In the genomic region with DNA sequence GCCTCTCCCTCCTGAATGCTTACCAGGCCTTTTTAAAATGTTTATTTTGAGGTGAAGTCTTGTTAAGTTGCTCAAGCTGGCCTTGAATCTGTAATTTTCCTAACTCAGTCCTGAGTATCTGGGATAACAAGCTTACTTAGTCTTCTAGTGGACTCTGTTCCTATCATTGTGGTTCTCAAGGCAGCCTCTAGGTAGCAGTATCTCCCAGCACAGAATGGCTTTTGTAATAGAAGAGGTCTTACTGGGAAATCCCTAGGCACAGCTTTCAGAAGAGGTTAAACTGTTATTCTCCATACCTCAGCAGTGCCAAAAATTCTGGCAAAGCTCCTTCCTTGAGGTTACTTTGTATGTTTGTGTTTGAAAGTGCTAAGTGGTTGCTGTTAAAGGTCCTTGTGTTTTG, we compare ENCODE assay signal across 20 mouse cellular contexts. TPM values are rescaled to one million over a fixed set of nuclear protein-coding genes. Genes with fewer than 3 reads are reported as not detected.
A peak's percentile ranks its signal among the peaks of the same experiment; 100 is the strongest.
DNase-seq lines count a peak whose midpoint lies in the region; ATAC-seq and TF ChIP-seq lines count a peak whose summit lies in the region.
"Had no signal": no experiment of that assay in that cellular context is flagged by ENCODE, and none has a peak within 500 bp of the region (broad histone marks: within the 10 kb centered on the region; RNA-seq: fewer than 3 reads in every experiment).

No protein-coding gene starts in this region.

- DNase-seq in cerebellum, adult 2 months, result peak in 1 of 2 experiments; percentile 31
- no peak for DNase-seq in cerebellum, postnatal 4 days (ENCODE audit: low spot score in 2 of 2)
- DNase-seq in heart, adult 2 months, result no peak
- DNase-seq in heart, adult 9 months (ENCODE audit: low spot score in 2 of 2), result no peak
- no peak for DNase-seq in liver, embryonic 14.5 days (ENCODE audit: low read depth in 3 of 3, low spot score in 3 of 3)
- no peak for DNase-seq in liver
- DNase-seq in adipocyte (ENCODE audit: low spot score), result peak; percentile 55
- no peak for DNase-seq in neural tube, embryonic 10.5 days (ENCODE audit: extremely low spot score, low spot score)
- DNase-seq: adrenal gland, postnatal 10 days; cerebellum, adult 11 months; kidney, postnatal 36 days; right cerebral cortex, adult 18-20 months; thymus, postnatal 14 days had no signal

- no peaks in the 10 kb centered on the region for H3K4me1 ChIP-seq in cerebellum, adult 2 months (ENCODE audit: control insufficient read depth, insufficient read depth, low read length)
- H3K4me1 ChIP-seq in heart, adult 2 months (ENCODE audit: control insufficient read depth, insufficient read depth, low read length), result no peaks in the 10 kb centered on the region
- H3K4me1 ChIP-seq in liver, embryonic 14.5 days (replicated peaks; ENCODE audit: control insufficient read depth in 2 of 2, insufficient read depth in 2 of 2, low read length in 1 of 2), result no peaks in the 10 kb centered on the region
- H3K4me1 ChIP-seq: heart, embryonic 12.5 days; hindbrain, embryonic 15.5 days had no signal

- H3K36me3 ChIP-seq in heart, adult 2 months (ENCODE audit: control insufficient read depth, insufficient read depth, low read length), result no peaks in the 10 kb centered on the region
- peaks cover 87% of the 10 kb centered on the region for H3K36me3 ChIP-seq in liver, embryonic 14.5 days (replicated peaks; ENCODE audit: control insufficient read depth, insufficient read depth, low read depth)

- no peaks in the 10 kb centered on the region for H3K9me3 ChIP-seq in liver, embryonic 14.5 days (ENCODE audit: control insufficient read depth, low read length)
- H3K9me3 ChIP-seq: heart, embryonic 12.5 days; hindbrain, embryonic 15.5 days; megakaryocyte, embryonic 14.5 days had no signal

- intact Hi-C loops in heart, adult 2 months (cut with DNase I), result no loop called here

- peak; percentile 45; the same call in 1 of the 2 replicates for TF ChIP-seq CTCF in cerebellum, adult 2 months (IDR thresholded peaks at IDR 0.05; ENCODE audit: borderline replicate concordance, insufficient read depth, low read depth, low read length)
- peak; percentile 49 for TF ChIP-seq CTCF in heart, adult 2 months (IDR thresholded peaks at IDR 0.05)
- TF ChIP-seq CTCF in liver, embryonic 14.5 days (IDR thresholded peaks at IDR 0.05; ENCODE audit: low read depth), result peak; percentile 9; the same call in 1 of the 2 replicates

- ATAC-seq in liver, embryonic 14.5 days (ENCODE audit: insufficient read depth), result no peak

- H3K4me3 ChIP-seq in cerebellum, adult 2 months (replicated peaks; ENCODE audit: insufficient read depth, low read depth, low read length), result no peak overlapping the region
- no peak overlapping the region for H3K4me3 ChIP-seq in heart, adult 2 months
- H3K4me3 ChIP-seq in liver, embryonic 14.5 days (ENCODE audit: insufficient read depth in 1 of 2, low read depth in 2 of 2, low read length in 2 of 2), result no peak overlapping the region
- H3K4me3 ChIP-seq: erythroblast, embryonic 14.5 days; heart, embryonic 12.5 days; hindbrain, embryonic 15.5 days had no signal

- no peaks in the 10 kb centered on the region for H3K79me2 ChIP-seq in heart, adult 2 months (replicated peaks; ENCODE audit: control insufficient read depth, insufficient read depth, low read length)

- H3K27me3 ChIP-seq in cerebellum, adult 2 months (ENCODE audit: control insufficient read depth, insufficient read depth, low read length), result no peaks in the 10 kb centered on the region
- no peaks in the 10 kb centered on the region for H3K27me3 ChIP-seq in heart, adult 2 months (ENCODE audit: control insufficient read depth, insufficient read depth, low read length)
- no peaks in the 10 kb centered on the region for H3K27me3 ChIP-seq in liver, embryonic 14.5 days (ENCODE audit: control insufficient read depth, insufficient read depth, low read length)
- H3K27me3 ChIP-seq: heart, embryonic 12.5 days; hindbrain, embryonic 15.5 days; megakaryocyte, embryonic 14.5 days had no signal

- no peak overlapping the region for H3K9ac ChIP-seq in heart, adult 2 months (ENCODE audit: low read depth, low read length)
- no peak overlapping the region for H3K9ac ChIP-seq in liver, embryonic 14.5 days (replicated peaks)
- H3K9ac ChIP-seq: heart, embryonic 12.5 days; hindbrain, embryonic 15.5 days had no signal

- no peak for TF ChIP-seq POLR2A in cerebellum, adult 2 months (IDR thresholded peaks at IDR 0.05; ENCODE audit: borderline replicate concordance, insufficient read depth, low read length)
- TF ChIP-seq POLR2A in heart, adult 2 months (IDR thresholded peaks at IDR 0.05; ENCODE audit: insufficient read depth, low read depth, low read length), result no peak

- H3K27ac ChIP-seq in cerebellum, adult 2 months (ENCODE audit: insufficient read depth, low read length), result no peak overlapping the region
- H3K27ac ChIP-seq in heart, adult 2 months, result no peak overlapping the region
- no peak overlapping the region for H3K27ac ChIP-seq in liver, embryonic 14.5 days
- H3K27ac ChIP-seq: hindbrain, embryonic 15.5 days had no signal

- no peak overlapping the region for H3K4me2 ChIP-seq in liver, embryonic 14.5 days (ENCODE audit: low read depth)
- H3K4me2 ChIP-seq: heart, embryonic 12.5 days; hindbrain, embryonic 15.5 days had no signal

- TF ChIP-seq EP300 in heart, adult 2 months (IDR thresholded peaks at IDR 0.05; ENCODE audit: insufficient read depth, low read depth, low read length), result no peak
- TF ChIP-seq EP300 in liver, embryonic 14.5 days (IDR thresholded peaks at IDR 0.05; ENCODE audit: low read depth), result no peak

RNA-seq across cellular contexts. Expression of a gene that starts 13.6 kb away (rescaled TPM):
- polyA plus RNA-seq in cerebellum, adult 2 months (2012; rRNA removed), result 21.2 and 21.5 TPM in 2 replicates
- 10 to 100 TPM in 1 of 2 experiments, 1 to 10 TPM in 1; 8.9 to 11.0 TPM for total RNA-seq in heart, adult 2 months (2021)
- polyA plus RNA-seq in heart, adult 2 months (2012; rRNA removed), result 22.4 and 22.7 TPM in 2 replicates
- polyA plus RNA-seq in liver, embryonic 14.5 days (2012; rRNA removed), result 16.9 and 18.4 TPM in 2 replicates
- polyA plus RNA-seq in liver, embryonic 14.5 days (2014; fragmentation: Nextera tagmentation; extraction: Ambion mirVana), result 18.1 and 19.8 TPM in 2 replicates

RNA-seq across cellular contexts. Expression of a gene that starts 14.1 kb away (rescaled TPM):
- polyA plus RNA-seq in cerebellum, adult 2 months (2012; rRNA removed), result 207 TPM in 2 replicates
- 100 to 1,000 TPM; 144 to 159 TPM for total RNA-seq in heart, adult 2 months (2021)
- 83.7 and 133 TPM in 2 replicates for polyA plus RNA-seq in heart, adult 2 months (2012; rRNA removed)
- 102 and 162 TPM in 2 replicates for polyA plus RNA-seq in liver, embryonic 14.5 days (2012; rRNA removed)
- polyA plus RNA-seq in liver, embryonic 14.5 days (2014; fragmentation: Nextera tagmentation; extraction: Ambion mirVana), result 285 and 290 TPM in 2 replicates

RNA-seq across cellular contexts. Expression of a gene that starts 33.6 kb away (rescaled TPM):
- 35.3 and 38.8 TPM in 2 replicates for polyA plus RNA-seq in cerebellum, adult 2 months (2012; rRNA removed)
- 10 to 100 TPM in 1 of 2 experiments, 1 to 10 TPM in 1; 8.1 to 13.6 TPM for total RNA-seq in heart, adult 2 months (2021)
- polyA plus RNA-seq in heart, adult 2 months (2012; rRNA removed), result 13.1 and 13.9 TPM in 2 replicates
- polyA plus RNA-seq in liver, embryonic 14.5 days (2012; rRNA removed), result 14.8 and 16.9 TPM in 2 replicates
- 16.9 and 17.7 TPM in 2 replicates for polyA plus RNA-seq in liver, embryonic 14.5 days (2014; fragmentation: Nextera tagmentation; extraction: Ambion mirVana)

RNA-seq across cellular contexts. Expression of a gene that starts 37.4 kb away (rescaled TPM):
- 32.9 and 33.8 TPM in 2 replicates for polyA plus RNA-seq in cerebellum, adult 2 months (2012; rRNA removed)
- under 1 TPM in 1 of 2 experiments, not detected in 1; 0.02 TPM for total RNA-seq in heart, adult 2 months (2021)
- 0.02 and 0.03 TPM in 2 replicates for polyA plus RNA-seq in heart, adult 2 months (2012; rRNA removed)
- polyA plus RNA-seq in liver, embryonic 14.5 days (2012; rRNA removed), result 0.02 TPM in 1 of 2 replicates, not detected in the other
- not detected in 2 replicates for polyA plus RNA-seq in liver, embryonic 14.5 days (2014; fragmentation: Nextera tagmentation; extraction: Ambion mirVana)
- polyA plus RNA-seq: erythroblast, embryonic 14.5 days; liver, embryonic 16.5 days had no signal

RNA-seq across cellular contexts. Expression of a gene that starts 41.7 kb away (rescaled TPM):
- not detected in 2 replicates for polyA plus RNA-seq in cerebellum, adult 2 months (2012; rRNA removed)
- not detected for total RNA-seq in heart, adult 2 months (2021)
- not detected in 2 replicates for polyA plus RNA-seq in heart, adult 2 months (2012; rRNA removed)
- not detected in 2 replicates for polyA plus RNA-seq in liver, embryonic 14.5 days (2012; rRNA removed)
- polyA plus RNA-seq in liver, embryonic 14.5 days (2014; fragmentation: Nextera tagmentation; extraction: Ambion mirVana), result not detected in 2 replicates
- total RNA-seq: adrenal gland, postnatal 10 days; left cerebral cortex, adult 8-10 months had no signal
- polyA plus RNA-seq: erythroblast, embryonic 14.5 days; heart, embryonic 12.5 days; hindbrain, embryonic 15.5 days; liver, embryonic 16.5 days; neural tube, embryonic 11.5 days had no signal
